Comparison of ENCODE assay signal across 20 mouse cellular contexts in the genomic region with DNA sequence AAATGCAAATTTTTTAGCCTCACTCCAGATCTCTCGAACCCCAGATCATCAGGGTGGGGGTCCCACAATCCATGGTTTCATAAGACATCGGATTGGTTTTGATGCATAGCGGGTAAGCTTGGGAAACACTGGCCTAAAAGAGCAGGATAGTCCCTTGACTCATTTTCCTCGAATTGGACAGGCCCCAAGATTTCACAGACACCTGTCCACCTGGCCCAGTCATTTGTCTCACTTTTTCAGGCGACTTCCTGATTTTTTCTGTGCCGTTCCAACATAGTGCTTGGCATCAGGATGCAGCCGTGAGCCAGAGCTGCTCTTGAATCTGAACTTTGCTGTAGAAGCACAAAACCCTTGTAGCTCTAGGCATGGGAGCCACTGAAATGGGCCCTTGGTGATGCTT. TPM values are rescaled to one million over a fixed set of nuclear protein-coding genes. Genes with fewer than 3 reads are reported as not detected.
DNase-seq lines count a peak whose midpoint lies in the region; ATAC-seq and TF ChIP-seq lines count a peak whose summit lies in the region.
"Had no signal": no experiment of that assay in that cellular context is flagged by ENCODE, and none has a peak within 500 bp of the region (broad histone marks: within the 10 kb centered on the region; RNA-seq: fewer than 3 reads in every experiment).

No protein-coding gene starts in this region.

- peaks cover 37% of the 10 kb centered on the region for H3K36me3 ChIP-seq in ES-Bruce4 (ENCODE audit: control insufficient read depth, insufficient read depth, low read length, poor library complexity, severe bottlenecking)
- H3K36me3 ChIP-seq: G1E had no signal

- peak; percentile 45 to 75 for DNase-seq in cerebellum, adult 2 months
- DNase-seq in cerebellum, adult 9-11 months, result no peak
- no peak for DNase-seq in frontal cortex, postnatal 36 days (ENCODE audit: low spot score in 2 of 2)
- peak; percentile 33 to 49 for DNase-seq in cerebellum, postnatal 36 days
- no peak for DNase-seq in adrenal gland, postnatal 36 days
- no peak for DNase-seq in urinary bladder, postnatal 14 days (ENCODE audit: low spot score)
- DNase-seq: adrenal gland, adult 8-10 months; gastrocnemius, postnatal 25 days; heart, postnatal 36 days; kidney, adult 2 months had no signal

- peak overlapping the region; percentile 4 for H3K9ac ChIP-seq in ES-Bruce4 (ENCODE audit: low read depth, poor library complexity, severe bottlenecking)
- H3K9ac ChIP-seq: embryonic facial prominence, embryonic 13.5 days; hindbrain, embryonic 15.5 days; kidney, embryonic 15.5 days had no signal

- no peak for TF ChIP-seq CTCF in cerebellum, adult 2 months (IDR thresholded peaks at IDR 0.05; ENCODE audit: borderline replicate concordance, insufficient read depth, low read depth, low read length)
- TF ChIP-seq CTCF in ES-Bruce4 (IDR thresholded peaks at IDR 0.05; ENCODE audit: low read depth, low read length), result no peak

- H3K27ac ChIP-seq in cerebellum, adult 2 months (ENCODE audit: insufficient read depth, low read length), result no peak overlapping the region
- peak overlapping the region; percentile 90 for H3K27ac ChIP-seq in ES-Bruce4 (ENCODE audit: insufficient read depth, low read length)
- H3K27ac ChIP-seq: embryonic facial prominence, embryonic 13.5 days; heart, embryonic 13.5 days; hindbrain, embryonic 15.5 days; kidney, embryonic 15.5 days had no signal

- no peak for TF ChIP-seq EP300 in ES-Bruce4 (IDR thresholded peaks at IDR 0.05; ENCODE audit: insufficient read depth, low read depth, low read length)

- H3K9me3 ChIP-seq in ES-Bruce4 (replicated peaks; ENCODE audit: control insufficient read depth, insufficient read depth, low read length, poor library complexity, severe bottlenecking), result peaks cover 17% of the 10 kb centered on the region
- H3K9me3 ChIP-seq: embryonic facial prominence, embryonic 13.5 days; G1E; heart, embryonic 13.5 days; hindbrain, embryonic 15.5 days; kidney, embryonic 15.5 days had no signal

- no peak for TF ChIP-seq POLR2A in cerebellum, adult 2 months (IDR thresholded peaks at IDR 0.05; ENCODE audit: borderline replicate concordance, insufficient read depth, low read length)
- TF ChIP-seq POLR2A in ES-Bruce4 (IDR thresholded peaks at IDR 0.05; ENCODE audit: insufficient read depth, low read length), result no peak

- peak; percentile 5; the same call in 1 of the 2 replicates for ATAC-seq in frontal cortex, adult (ENCODE audit: low TSS enrichment)
- ATAC-seq: forebrain, embryonic 14.5 days; intestine, embryonic 16.5 days had no signal

- H3K4me1 ChIP-seq in cerebellum, adult 2 months (ENCODE audit: control insufficient read depth, insufficient read depth, low read length), result peaks cover 16% of the 10 kb centered on the region
- peaks cover 12% of the 10 kb centered on the region for H3K4me1 ChIP-seq in ES-Bruce4 (ENCODE audit: control insufficient read depth, insufficient read depth, low read length)
- H3K4me1 ChIP-seq: embryonic facial prominence, embryonic 13.5 days had no signal

- 38% methylated on average over 7 of the region's 7 CpGs for WGBS in cerebellum, adult 2 months

- no peaks in the 10 kb centered on the region for H3K27me3 ChIP-seq in cerebellum, adult 2 months (ENCODE audit: control insufficient read depth, insufficient read depth, low read length)
- no peaks in the 10 kb centered on the region for H3K27me3 ChIP-seq in ES-Bruce4 (ENCODE audit: control insufficient read depth, insufficient read depth, low read length, poor library complexity, severe bottlenecking)
- H3K27me3 ChIP-seq: embryonic facial prominence, embryonic 13.5 days; heart, embryonic 13.5 days; hindbrain, embryonic 15.5 days; kidney, embryonic 15.5 days had no signal

- H3K4me3 ChIP-seq in cerebellum, adult 2 months (replicated peaks; ENCODE audit: insufficient read depth, low read depth, low read length), result no peak overlapping the region
- peak overlapping the region; percentile 11; the same call in 1 of the 2 replicates for H3K4me3 ChIP-seq in ES-Bruce4 (ENCODE audit: low read depth, low read length)
- H3K4me3 ChIP-seq: embryonic facial prominence, embryonic 13.5 days; heart, embryonic 13.5 days; hindbrain, embryonic 15.5 days; kidney, embryonic 15.5 days had no signal

RNA-seq across cellular contexts. Expression of a gene that starts 52.1 kb away (rescaled TPM):
- polyA plus RNA-seq in cerebellum, adult 2 months (2012; rRNA removed), result 6.6 and 8.4 TPM in 2 replicates
- polyA plus RNA-seq in ES-Bruce4 (2011; ENCODE audit: insufficient read depth, insufficient read length, low read depth, missing spikeins), result 3.6 and 4.1 TPM in 2 replicates
- not detected for total RNA-seq in adrenal gland, postnatal 36 days (2021)
- total RNA-seq: G1E; gastrocnemius, postnatal 25 days; granulocyte monocyte progenitor cell, adult 5-6 weeks had no signal
- polyA plus RNA-seq: G1E had no signal

RNA-seq across cellular contexts. Expression of a gene that starts 58.4 kb away (rescaled TPM):
- 9.8 and 11.4 TPM in 2 replicates for polyA plus RNA-seq in cerebellum, adult 2 months (2012; rRNA removed)
- polyA plus RNA-seq in ES-Bruce4 (2011; ENCODE audit: insufficient read depth, insufficient read length, low read depth, missing spikeins), result 51.2 and 51.6 TPM in 2 replicates
- 1 to 10 TPM; 5.7 to 5.8 TPM for total RNA-seq in adrenal gland, postnatal 36 days (2021)
- polyA plus RNA-seq: G1E had no signal

Comparison
In these comparisons a context has a peak if more than half of its experiments do, and no peak if none do; other contexts are left out.
1. DNase-seq: peak in cerebellum, adult 2 months (2 of 2) and cerebellum, postnatal 36 days (2 of 2); none in cerebellum, adult 9-11 months (single experiment), frontal cortex, postnatal 36 days (0 of 2), adrenal gland, postnatal 36 days (0 of 2) and urinary bladder, postnatal 14 days (single experiment).